Mouse (Mus musculus): ENCODE measurements around the gene Hdac11.

DNA sequence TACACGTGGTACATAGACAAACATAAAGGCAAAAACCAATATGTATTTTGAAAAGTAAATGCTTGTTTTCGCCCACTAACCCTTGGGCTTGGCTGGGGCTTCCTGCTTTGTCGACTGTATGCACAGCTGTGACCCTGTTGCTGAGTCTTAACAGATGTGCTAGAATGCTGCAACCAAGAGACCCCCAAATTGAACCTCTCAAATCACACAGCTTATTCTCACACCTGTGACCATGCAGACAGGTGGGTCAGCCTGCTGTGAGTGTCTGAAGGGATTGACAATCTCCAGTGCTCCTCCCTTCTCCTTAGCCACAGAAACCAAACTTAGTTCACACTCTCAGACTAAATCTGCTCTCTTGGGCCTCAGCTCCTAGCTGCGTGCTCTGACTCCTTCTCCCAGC, 1.8 kb upstream of the Hdac11 start:
- TF ChIP-seq POLR2A (IDR thresholded peaks at IDR 0.05; ENCODE audit: insufficient read depth, low read depth, low read length) = no peak
- no peak for TF ChIP-seq CTCF (IDR thresholded peaks at IDR 0.05)
- no peak for TF ChIP-seq EP300 (IDR thresholded peaks at IDR 0.05; ENCODE audit: insufficient read depth, low read depth, low read length)

All from heart, adult 2 months (tissue).